Mouse (Mus musculus): ENCODE data around the gene Gm29582.
"Not testable (repeated sequence)": the region's sequence is repeated elsewhere in the genome, so short reads cannot be mapped to it uniquely, and the experiment has no call there.

Gm29582 gene

GRCm38 (mm10) chrY:30738461-30738860 lies at the start of gene Gm29582:
Gene Gm29582 (minus strand): TSS chrY:30738561.
- DNase-seq (ENCODE audit: low spot score in 2 of 2): not testable (repeated sequence)
